Mouse (Mus musculus) intestine, embryonic 15.5 days (tissue): ENCODE data around the gene Olfr191. TPM values are rescaled to one million over a fixed set of nuclear protein-coding genes. Genes with fewer than 3 reads are reported as not detected.
"Not testable (repeated sequence)": the region's sequence is repeated elsewhere in the genome, so short reads cannot be mapped to it uniquely, and the experiment has no call there.

Source experiments
- ATAC-seq: fragments of 200-750 bp; cut with Nextera tagmentation; 2 replicates; pipeline ENCODE4 v1.8.0; 2017; ENCODE audit warnings: moderate TSS enrichment, moderate library complexity
- H3K27ac ChIP-seq: fragments of 300-500 bp; sonication (generic); 2 replicates; pipeline ENCODE4 v1.5.1; 2015; ENCODE audit warnings: mild to moderate bottlenecking, inconsistent platforms
- H3K27me3 ChIP-seq: fragments of 300-500 bp; sonication (generic); replicated peaks from 2 replicates; pipeline ENCODE4 v1.6.1; 2015; ENCODE audit warnings: inconsistent platforms
- H3K36me3 ChIP-seq: fragments of 300-500 bp; sonication (generic); 2 replicates; pipeline ENCODE4 v1.6.1; 2015; ENCODE audit warnings: inconsistent platforms
- H3K4me1 ChIP-seq: fragments of 300-500 bp; sonication (generic); replicated peaks from 2 replicates; pipeline ENCODE4 v1.6.1; 2015; ENCODE audit warnings: inconsistent platforms
- H3K4me2 ChIP-seq: fragments of 300-500 bp; sonication (generic); replicated peaks from 2 replicates; pipeline ENCODE4 v1.6.1; 2015; ENCODE audit warnings: mild to moderate bottlenecking, inconsistent platforms
- H3K4me3 ChIP-seq: fragments of 300-500 bp; sonication (generic); replicated peaks from 2 replicates; pipeline ENCODE4 v1.5.1; 2015; ENCODE audit warnings: inconsistent platforms
- H3K9ac ChIP-seq: fragments of 300-500 bp; sonication (generic); 2 replicates; pipeline ENCODE4 v1.6.1; 2015; ENCODE audit warnings: inconsistent platforms
- H3K9me3 ChIP-seq: fragments of 300-500 bp; sonication (generic); 2 replicates; pipeline ENCODE4 v1.6.1; 2016; ENCODE audit warnings: inconsistent platforms
- WGBS: fragments of 180-500 bp; shearing (Covaris S2); methylation state at CpG from one replicate; pipeline ENCODE4 v1.1.7; 2015; 5-methylcytosine and 5-hydroxymethylcytosine counted together
- polyA plus RNA-seq: library from polyadenylated mRNA; unstranded; fragments of >200 nt; fragmentation: Nextera tagmentation; extraction: Ambion mirVana; gene quantifications from 2 replicates; pipeline ENCODE4 v1.2.1, GENCODE M21; 2015

Olfr191 gene
- not detected in 2 replicates for polyA plus RNA-seq

GRCm38 (mm10) chr16:59089722-59090121 is at the start of gene Olfr191:
Gene Olfr191 (minus strand): TSS chr16:59089822.
- not testable (repeated sequence) for H3K4me2 ChIP-seq, ATAC-seq
- WGBS = 75% methylated on average over 1 of the region's 1 CpGs

GRCm38 (mm10) chr16:59130740-59131139 is 41.1 kb upstream of the Olfr191 start:
- Histone ChIP-seq H3K27ac (no peak overlapping the region), H3K4me1 (no peaks in the 10 kb centered on the region), H3K4me2 (no peak overlapping the region), H3K36me3 (no peaks in the 10 kb centered on the region), H3K9ac (no peak overlapping the region), H3K4me3 (no peak overlapping the region), H3K27me3 (no peaks in the 10 kb centered on the region), H3K9me3 (no peaks in the 10 kb centered on the region)
- ATAC-seq = no peak
- WGBS = 73% methylated on average over 1 of the region's 1 CpGs

More at GRCm38 (mm10) chr16:59089722-59090121, at the start of gene Olfr191:
- H3K9ac ChIP-seq, H3K9me3 ChIP-seq, H3K36me3 ChIP-seq, H3K27ac ChIP-seq, H3K4me1 ChIP-seq, H3K27me3 ChIP-seq, H3K4me3 ChIP-seq: not testable (repeated sequence)

- ATAC-seq = no peak
- Histone ChIP-seq H3K4me3 (no peak within 1 kb of the TSS), H3K4me1 (no peaks in the 10 kb centered on the region), H3K9ac (no peak within 1 kb of the TSS), H3K27ac (no peak within 1 kb of the TSS), H3K9me3 (no peaks in the 10 kb centered on the region), H3K36me3 (no peaks in the 10 kb centered on the region), H3K27me3 (no peaks in the 10 kb centered on the region), H3K4me2 (no peak within 1 kb of the TSS)
Measured at GRCm38 (mm10) chr16:59120969-59121368, 31.3 kb upstream of the Olfr191 start, which contains the start of gene Olfr194. Gene Olfr194 (minus strand): TSS chr16:59121069.

GRCm38 (mm10) chr16:59111781-59112180 is 22.2 kb upstream of the Olfr191 start, which contains the start of gene Olfr193:
Gene Olfr193 (minus strand): TSS chr16:59111881.
- H3K9ac ChIP-seq = no peak within 1 kb of the TSS
- 92% methylated on average over 1 of the region's 1 CpGs for WGBS
- H3K27ac ChIP-seq = no peak within 1 kb of the TSS
- no peaks in the 10 kb centered on the region for H3K9me3 ChIP-seq
- H3K36me3 ChIP-seq = no peaks in the 10 kb centered on the region
- no peaks in the 10 kb centered on the region for H3K27me3 ChIP-seq
- no peaks in the 10 kb centered on the region for H3K4me1 ChIP-seq
- H3K4me3 ChIP-seq = no peak within 1 kb of the TSS
- ATAC-seq = no peak
- no peak within 1 kb of the TSS for H3K4me2 ChIP-seq

GRCm38 (mm10) chr16:59108522-59108921 is 18.9 kb upstream of the Olfr191 start:
- not testable (repeated sequence) for H3K4me2 ChIP-seq, H3K9ac ChIP-seq, H3K36me3 ChIP-seq, H3K4me3 ChIP-seq, H3K27me3 ChIP-seq, H3K27ac ChIP-seq, H3K9me3 ChIP-seq, H3K4me1 ChIP-seq, ATAC-seq
- WGBS = 46% methylated on average over 5 of the region's 5 CpGs

- no peak overlapping the region for H3K27ac ChIP-seq
- no peak overlapping the region for H3K4me3 ChIP-seq
- no peak overlapping the region for H3K9ac ChIP-seq
- no peak overlapping the region for H3K4me2 ChIP-seq
- H3K36me3 ChIP-seq = no peaks in the 10 kb centered on the region
- ATAC-seq = no peak
- 74% methylated on average over 2 of the region's 2 CpGs for WGBS
- H3K9me3 ChIP-seq = no peaks in the 10 kb centered on the region
- H3K4me1 ChIP-seq = no peaks in the 10 kb centered on the region
- H3K27me3 ChIP-seq = no peaks in the 10 kb centered on the region
Measured at GRCm38 (mm10) chr16:59105312-59105711, 15.7 kb upstream of the Olfr191 start.

- not testable (repeated sequence) for H3K9ac ChIP-seq, H3K4me2 ChIP-seq, H3K27ac ChIP-seq, H3K27me3 ChIP-seq, H3K36me3 ChIP-seq, H3K4me3 ChIP-seq, H3K4me1 ChIP-seq, ATAC-seq, H3K9me3 ChIP-seq
- WGBS = 77% methylated on average over 2 of the region's 2 CpGs
Measured at GRCm38 (mm10) chr16:59081113-59081512, 8.5 kb downstream of the Olfr191 start.

- 88% methylated on average over 5 of the region's 5 CpGs for WGBS
- H3K4me3 ChIP-seq = no peak within 1 kb of the TSS
Measured at GRCm38 (mm10) chr16:59077905-59078304, 11.7 kb downstream of the Olfr191 start, which contains the start of gene Olfr190. Gene Olfr190 (minus strand): TSS chr16:59078005.

GRCm38 (mm10) chr16:59073520-59073919 is 16.1 kb downstream of the Olfr191 start:
- ATAC-seq = no peak; the same call in 1 of the 2 replicates
- Histone ChIP-seq H3K27me3 (no peaks in the 10 kb centered on the region), H3K9me3 (no peaks in the 10 kb centered on the region), H3K4me2 (no peak overlapping the region), H3K9ac (no peak overlapping the region), H3K4me3 (no peak overlapping the region), H3K36me3 (no peaks in the 10 kb centered on the region), H3K4me1 (no peaks in the 10 kb centered on the region), H3K27ac (no peak overlapping the region)
- 75% methylated on average over 1 of the region's 1 CpGs for WGBS

More at GRCm38 (mm10) chr16:59077905-59078304, 11.7 kb downstream of the Olfr191 start, which contains the start of gene Olfr190:
- H3K27ac ChIP-seq = no peak within 1 kb of the TSS
- H3K9me3 ChIP-seq = no peaks in the 10 kb centered on the region
- H3K4me1 ChIP-seq = no peaks in the 10 kb centered on the region
- no peaks in the 10 kb centered on the region for H3K27me3 ChIP-seq
- H3K36me3 ChIP-seq = no peaks in the 10 kb centered on the region
- no peak for ATAC-seq
- no peak within 1 kb of the TSS for H3K4me2 ChIP-seq
- H3K9ac ChIP-seq = no peak within 1 kb of the TSS

GRCm38 (mm10) chr16:59071755-59072154 is 17.9 kb downstream of the Olfr191 start:
- Histone ChIP-seq H3K4me3 (no peak overlapping the region), H3K9ac (no peak overlapping the region), H3K4me2 (no peak overlapping the region), H3K9me3 (no peaks in the 10 kb centered on the region), H3K27ac (no peak overlapping the region), H3K27me3 (no peaks in the 10 kb centered on the region), H3K4me1 (no peaks in the 10 kb centered on the region), H3K36me3 (no peaks in the 10 kb centered on the region)
- peak; percentile 75 for ATAC-seq

- not testable (repeated sequence) for H3K4me1 ChIP-seq, ATAC-seq
- WGBS = 56% methylated on average over 3 of the region's 3 CpGs
Measured at GRCm38 (mm10) chr16:59062411-59062810, 27.2 kb downstream of the Olfr191 start.

GRCm38 (mm10) chr16:59049286-59049685 is 40.3 kb downstream of the Olfr191 start:
- not testable (repeated sequence) for H3K27me3 ChIP-seq, H3K36me3 ChIP-seq, H3K4me2 ChIP-seq, H3K4me1 ChIP-seq, H3K4me3 ChIP-seq, H3K27ac ChIP-seq, H3K9me3 ChIP-seq, H3K9ac ChIP-seq
- ATAC-seq = peak; percentile 64
- 80% methylated on average over 2 of the region's 2 CpGs for WGBS

More at GRCm38 (mm10) chr16:59062411-59062810, 27.2 kb downstream of the Olfr191 start:
- not testable (repeated sequence) for H3K9me3 ChIP-seq, H3K9ac ChIP-seq, H3K27ac ChIP-seq, H3K36me3 ChIP-seq, H3K4me3 ChIP-seq, H3K27me3 ChIP-seq, H3K4me2 ChIP-seq

- Histone ChIP-seq H3K27ac (no peak overlapping the region), H3K9ac (no peak overlapping the region), H3K4me3 (no peak overlapping the region), H3K27me3 (no peaks in the 10 kb centered on the region), H3K4me2 (no peak overlapping the region), H3K9me3 (no peaks in the 10 kb centered on the region), H3K36me3 (no peaks in the 10 kb centered on the region), H3K4me1 (no peaks in the 10 kb centered on the region)
- 59% methylated on average over 1 of the region's 1 CpGs for WGBS
- peak; percentile 51; the same call in 1 of the 2 replicates for ATAC-seq
Measured at GRCm38 (mm10) chr16:59048860-59049259, 40.8 kb downstream of the Olfr191 start.
